Mouse (Mus musculus): Measurements from ENCODE around the gene Acaca.

The Acaca gene

DNA sequence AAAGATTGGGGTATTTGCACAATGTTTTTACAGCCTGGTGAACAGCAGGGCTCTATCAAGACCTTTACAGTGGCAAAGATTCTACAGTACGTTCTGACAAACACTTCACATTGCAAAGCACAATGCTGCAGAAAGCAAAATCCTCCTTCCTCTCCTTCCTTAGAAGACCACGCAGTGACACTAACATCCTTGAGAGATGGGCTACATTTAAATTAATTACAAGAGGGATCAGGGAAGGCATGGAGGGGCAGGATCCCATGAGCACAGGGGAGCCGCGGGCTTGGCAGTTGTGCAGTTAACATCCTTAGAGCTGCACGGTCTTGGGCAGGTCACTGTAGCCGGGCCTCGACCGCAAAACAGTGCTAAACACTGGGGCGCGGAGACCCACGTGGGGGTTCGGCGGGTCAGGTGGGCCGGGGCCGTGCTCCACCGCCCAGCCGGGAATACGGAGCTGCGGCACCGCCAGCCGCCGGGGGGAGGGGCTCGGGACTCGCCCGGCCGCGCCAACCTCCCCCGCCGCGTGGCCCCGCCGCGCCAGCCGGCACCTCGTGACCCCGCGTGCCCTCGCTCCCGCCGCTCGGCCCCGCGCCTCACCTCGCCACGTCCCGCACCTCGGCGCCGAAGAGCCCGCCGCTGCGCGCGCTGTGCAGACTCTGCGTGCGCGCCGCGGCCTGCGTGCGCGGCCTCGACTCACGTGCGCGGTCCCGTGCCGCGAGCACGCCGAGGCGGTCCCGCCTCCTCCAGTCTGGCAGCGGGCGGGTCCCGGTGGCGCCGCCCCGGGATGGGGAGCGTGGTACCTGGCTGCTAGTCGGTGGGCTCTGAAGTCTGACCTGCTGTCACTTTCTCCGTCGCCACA is at the start of gene Acaca, which contains the start of gene Tada2a:
Gene Acaca (plus strand): TSS at position 730 of the 856 bp plus-strand sequence.
Gene Tada2a (minus strand): TSS at position 658 of the 856 bp plus-strand sequence.
- peak; percentile 89 for DNase-seq (ENCODE audit: low read depth, low spot score)

DNA sequence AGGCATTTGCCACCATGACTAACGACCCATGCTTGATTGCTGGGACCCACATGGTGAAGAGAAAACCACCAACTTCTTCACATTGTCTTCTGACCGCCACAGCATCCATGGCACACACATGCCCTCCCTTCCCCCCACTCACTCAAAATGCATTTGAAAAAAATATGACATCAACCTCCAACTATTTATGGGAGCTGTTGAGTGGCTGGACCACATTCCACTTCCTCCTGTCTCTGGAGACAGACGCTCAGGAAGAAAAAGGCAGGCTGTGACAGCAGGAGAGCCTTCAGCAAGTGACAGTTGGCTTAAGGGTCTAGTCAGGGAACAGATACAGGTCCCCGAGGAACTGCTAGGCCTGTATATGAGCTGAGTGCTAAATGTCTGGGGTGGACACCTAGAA is 49.6 kb upstream of the Acaca start:
- no peak for DNase-seq (ENCODE audit: low read depth, low spot score)

DNA sequence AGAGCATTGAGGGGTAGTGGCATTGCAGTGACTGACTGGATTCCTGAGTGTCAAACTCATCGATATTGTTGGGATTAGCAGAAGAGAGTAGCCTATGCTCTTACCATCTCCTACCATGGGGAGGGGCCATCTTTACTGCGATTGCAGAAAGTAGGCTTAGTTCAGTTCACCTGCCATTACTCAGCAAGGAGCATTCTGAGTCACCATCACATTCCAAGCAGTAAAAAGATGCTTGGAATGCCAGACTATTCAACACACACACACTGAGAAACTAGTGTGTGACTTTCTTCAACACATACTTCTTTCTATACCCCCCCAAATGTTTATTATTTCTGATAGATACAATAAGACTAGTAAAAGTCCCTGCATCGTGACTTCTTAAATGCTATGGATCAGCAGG is 49.1 kb upstream of the Acaca start:
- DNase-seq (ENCODE audit: low read depth, low spot score) = no peak

DNA sequence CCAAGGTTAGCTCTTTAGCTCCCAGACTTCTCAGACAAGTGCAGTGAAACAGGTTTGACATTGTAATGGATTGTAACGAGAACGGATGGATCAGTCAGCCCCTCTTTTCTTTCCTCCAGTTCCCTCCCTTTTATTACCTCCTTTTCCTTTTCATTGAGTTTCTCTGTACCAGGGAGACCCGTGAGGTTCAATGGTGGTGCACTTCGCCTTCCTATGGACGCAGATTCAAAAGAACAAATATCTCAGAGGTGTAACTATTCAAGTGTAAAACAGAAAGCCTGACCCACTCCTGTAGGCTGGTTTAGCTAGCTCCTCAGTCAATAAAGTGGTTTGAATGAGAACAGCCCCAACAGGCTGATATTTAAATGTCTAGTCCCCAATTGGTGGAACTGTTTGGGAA is 47.6 kb upstream of the Acaca start:
- peak; percentile 43 for DNase-seq (ENCODE audit: low read depth, low spot score)

DNA sequence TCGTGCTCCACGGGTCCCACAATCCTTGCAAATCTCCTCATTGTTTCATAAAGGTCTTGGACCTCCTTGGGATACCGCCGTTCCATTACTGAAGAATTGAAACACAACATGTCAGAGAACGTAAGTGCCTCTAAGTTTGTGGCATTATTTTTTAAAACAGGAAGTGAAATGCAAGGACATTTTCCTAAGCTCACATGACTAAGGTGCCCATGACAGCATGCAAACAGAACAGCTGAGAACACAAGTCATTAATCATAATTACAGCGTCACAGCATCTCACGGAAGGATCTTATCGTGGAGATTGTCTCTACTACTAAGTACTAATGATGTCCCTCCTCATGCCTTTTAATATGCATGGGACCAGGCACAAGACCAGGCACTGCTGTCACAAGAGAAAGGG is 38.9 kb upstream of the Acaca start:
- DNase-seq (ENCODE audit: low read depth, low spot score) = no peak

DNA sequence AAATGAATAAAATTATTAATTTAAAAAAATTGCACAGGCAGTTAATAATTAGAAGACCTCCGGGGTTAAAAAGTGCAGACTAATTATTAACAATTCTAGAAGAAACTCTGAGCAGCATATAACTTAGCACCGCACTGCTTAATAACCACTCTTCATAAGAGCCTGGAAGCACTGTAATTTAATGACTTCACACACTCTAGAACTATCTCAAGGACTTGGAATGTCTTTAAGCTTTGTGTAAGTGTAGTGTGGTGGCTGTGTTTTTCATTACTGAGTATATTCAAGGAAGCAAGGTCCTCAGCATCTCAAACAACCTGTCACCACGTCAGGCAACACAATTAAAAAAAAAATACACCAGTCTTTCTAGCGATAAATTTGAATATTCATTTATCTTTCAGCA is 34.4 kb upstream of the Acaca start:
- no peak for DNase-seq (ENCODE audit: low read depth, low spot score)

DNA sequence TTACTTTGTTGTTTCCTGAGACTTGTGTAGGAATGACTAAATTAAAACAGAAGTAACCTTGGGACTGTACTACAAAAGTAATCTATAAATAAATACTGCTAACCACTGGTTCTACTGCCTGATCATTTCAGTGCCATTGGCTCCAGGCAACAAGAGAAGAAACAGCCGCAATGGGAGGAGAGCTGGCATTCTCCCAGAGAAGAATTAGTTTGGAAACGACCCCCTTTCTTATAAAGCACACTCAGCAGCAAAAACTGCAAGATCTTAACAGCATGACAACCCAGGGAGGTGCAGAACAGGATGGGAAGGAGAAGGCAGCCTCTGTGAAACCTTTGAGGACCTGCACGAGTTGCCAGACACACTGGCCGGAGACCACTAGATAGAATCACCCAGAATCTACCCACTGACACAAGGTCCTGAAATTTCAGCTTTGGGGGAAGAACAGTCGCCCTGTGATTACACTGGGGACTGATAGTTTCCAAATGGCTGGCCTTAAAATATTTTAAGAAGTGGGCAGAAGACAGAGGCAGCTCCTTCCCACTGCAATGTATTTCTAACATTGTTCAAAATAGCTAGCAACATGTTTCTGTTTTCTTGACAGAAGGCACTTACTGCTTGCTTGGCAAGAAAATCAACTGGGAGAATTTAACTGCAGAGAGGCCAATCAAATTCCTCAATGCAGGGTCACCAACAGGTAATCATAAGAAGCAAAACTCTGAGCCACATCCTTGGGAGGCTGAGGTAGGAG is 32.0 kb upstream of the Acaca start:
- no peak for DNase-seq (ENCODE audit: low read depth, low spot score)

DNA sequence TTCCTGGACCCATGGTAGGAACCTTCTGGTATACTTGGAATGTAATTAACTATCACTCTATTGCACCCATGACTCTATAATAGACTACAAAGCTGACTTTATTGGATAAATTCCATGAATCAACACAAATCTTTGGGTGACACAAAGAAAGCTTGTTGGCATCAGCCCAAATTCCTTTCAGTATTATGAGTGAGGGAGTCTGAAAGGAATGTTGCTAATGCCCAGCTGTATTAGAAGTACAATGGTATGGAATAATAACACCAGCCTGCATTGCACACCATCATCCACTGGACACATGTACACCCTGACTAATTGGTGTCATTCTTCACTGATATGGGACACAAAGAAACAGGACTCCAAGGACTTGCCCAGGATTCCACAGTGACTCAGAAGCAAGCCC is 28.3 kb upstream of the Acaca start:
- no peak for DNase-seq (ENCODE audit: low read depth, low spot score)

DNA sequence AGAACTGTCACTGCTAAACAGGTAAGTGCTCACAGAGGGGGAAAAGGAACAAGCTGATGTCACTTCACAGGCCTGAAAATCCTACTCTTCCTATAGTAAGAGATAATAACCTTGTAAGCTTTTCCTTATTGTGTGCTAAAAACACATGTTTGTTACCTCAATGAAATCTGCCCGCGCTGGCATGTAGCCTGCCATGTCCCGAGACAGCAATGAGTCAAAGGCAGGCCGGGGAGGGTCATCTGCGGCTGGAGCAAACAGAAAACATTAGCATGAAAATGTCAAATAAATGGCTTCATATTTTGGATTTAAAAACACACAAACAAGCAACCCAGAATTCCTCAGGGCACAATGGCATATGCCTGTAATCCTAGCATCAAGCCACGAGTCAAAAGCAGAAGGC is 25.4 kb upstream of the Acaca start:
- DNase-seq (ENCODE audit: low read depth, low spot score) = no peak

DNA sequence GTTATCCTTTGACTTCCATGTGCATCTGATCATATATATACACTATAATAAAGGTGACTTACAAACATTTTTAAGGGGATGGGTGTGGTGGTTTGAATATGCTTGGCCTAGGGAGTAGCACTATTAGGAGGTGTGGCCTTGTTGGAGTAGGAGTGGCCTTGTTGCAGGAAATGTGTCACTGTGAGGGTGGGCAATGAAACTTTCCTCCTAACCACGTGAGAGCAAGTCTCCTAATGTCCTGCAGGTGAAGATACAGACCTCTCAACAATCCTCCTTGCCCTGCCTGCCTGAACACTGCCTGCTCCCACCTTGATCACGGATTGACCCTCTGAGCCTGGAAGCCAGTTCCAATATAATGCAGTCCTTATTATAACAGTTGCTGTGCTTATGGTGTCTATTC is 22.3 kb upstream of the Acaca start:
- DNase-seq (ENCODE audit: low read depth, low spot score) = peak; percentile 25

DNA sequence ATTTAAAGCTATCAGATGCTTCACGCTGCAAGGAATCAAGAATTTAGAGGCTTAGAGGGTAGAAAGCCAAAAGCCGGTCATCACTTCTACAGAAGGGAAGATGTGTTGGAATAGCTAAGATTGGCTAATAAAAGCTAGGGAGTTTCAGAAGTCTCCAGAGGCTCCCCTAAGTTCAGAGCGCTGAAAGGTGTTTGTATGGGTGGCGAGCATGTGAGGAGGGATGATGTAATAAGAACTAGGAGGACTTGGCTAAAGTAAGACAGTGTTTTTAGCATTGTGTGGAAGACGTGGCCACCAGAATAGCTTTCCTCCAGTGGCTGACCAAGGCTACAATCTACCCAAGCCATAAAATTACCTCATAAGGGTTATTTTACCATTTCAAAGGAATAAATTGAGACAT is 15.8 kb upstream of the Acaca start:
- DNase-seq (ENCODE audit: low read depth, low spot score) = no peak

DNA sequence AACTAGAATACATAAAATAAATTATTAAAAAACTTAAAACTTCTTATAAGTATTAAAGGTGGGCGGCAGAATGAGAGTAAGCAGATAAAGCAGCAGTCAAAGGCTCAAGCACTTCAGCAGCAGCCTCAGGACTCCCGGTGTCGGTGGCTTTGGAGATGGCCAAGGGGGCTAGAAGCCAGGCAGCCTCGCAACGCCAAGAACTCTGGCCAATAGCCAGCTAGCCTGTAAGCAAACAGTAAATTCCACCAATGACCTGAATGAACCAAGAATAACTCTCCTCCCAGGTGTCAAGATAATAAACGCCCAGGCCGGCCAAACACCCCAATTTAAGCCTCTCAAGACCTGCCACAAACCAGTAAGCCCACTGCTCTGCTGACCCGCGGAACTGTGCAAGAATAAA is 13.8 kb upstream of the Acaca start:
- no peak for DNase-seq (ENCODE audit: low read depth, low spot score)

DNA sequence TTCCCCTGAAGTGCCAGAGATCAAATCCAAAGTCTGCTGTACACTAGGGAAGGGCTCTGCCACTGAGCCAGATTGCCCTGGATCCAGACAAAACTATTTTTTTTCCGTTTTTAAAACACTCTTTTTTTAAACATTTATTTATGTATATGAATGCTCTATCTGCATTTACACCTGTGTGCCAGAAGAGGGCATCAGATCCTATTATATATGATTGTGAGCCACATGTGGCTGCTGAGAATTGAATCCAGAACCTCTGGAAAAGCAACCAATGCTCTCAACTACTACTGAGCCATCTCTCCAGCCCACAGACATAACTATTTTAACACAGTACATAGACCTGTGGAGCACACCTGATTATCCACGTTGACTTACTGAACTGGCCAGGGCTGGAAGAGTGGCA is 13.3 kb upstream of the Acaca start:
- peak; percentile 19 for DNase-seq (ENCODE audit: low read depth, low spot score)

DNA sequence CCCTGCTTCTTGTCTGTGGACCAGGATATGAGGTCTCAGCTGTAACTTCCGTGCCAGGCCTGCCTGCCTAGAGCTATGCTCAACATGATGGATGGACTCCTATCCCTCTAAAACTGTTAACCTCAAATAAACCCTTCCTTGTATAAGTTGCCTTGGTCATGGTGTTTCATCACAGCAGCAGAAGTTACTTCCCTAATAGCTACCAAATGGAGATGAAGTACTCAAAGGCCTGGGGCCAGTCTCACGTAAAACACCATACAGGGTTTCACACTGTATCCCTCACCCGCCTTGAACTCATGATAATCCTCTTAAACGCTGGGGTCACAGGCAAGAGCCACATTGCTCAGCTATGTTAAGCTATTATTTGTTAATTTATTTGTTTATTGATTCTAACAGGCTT is 12.0 kb upstream of the Acaca start:
- no peak for DNase-seq (ENCODE audit: low read depth, low spot score)

DNA sequence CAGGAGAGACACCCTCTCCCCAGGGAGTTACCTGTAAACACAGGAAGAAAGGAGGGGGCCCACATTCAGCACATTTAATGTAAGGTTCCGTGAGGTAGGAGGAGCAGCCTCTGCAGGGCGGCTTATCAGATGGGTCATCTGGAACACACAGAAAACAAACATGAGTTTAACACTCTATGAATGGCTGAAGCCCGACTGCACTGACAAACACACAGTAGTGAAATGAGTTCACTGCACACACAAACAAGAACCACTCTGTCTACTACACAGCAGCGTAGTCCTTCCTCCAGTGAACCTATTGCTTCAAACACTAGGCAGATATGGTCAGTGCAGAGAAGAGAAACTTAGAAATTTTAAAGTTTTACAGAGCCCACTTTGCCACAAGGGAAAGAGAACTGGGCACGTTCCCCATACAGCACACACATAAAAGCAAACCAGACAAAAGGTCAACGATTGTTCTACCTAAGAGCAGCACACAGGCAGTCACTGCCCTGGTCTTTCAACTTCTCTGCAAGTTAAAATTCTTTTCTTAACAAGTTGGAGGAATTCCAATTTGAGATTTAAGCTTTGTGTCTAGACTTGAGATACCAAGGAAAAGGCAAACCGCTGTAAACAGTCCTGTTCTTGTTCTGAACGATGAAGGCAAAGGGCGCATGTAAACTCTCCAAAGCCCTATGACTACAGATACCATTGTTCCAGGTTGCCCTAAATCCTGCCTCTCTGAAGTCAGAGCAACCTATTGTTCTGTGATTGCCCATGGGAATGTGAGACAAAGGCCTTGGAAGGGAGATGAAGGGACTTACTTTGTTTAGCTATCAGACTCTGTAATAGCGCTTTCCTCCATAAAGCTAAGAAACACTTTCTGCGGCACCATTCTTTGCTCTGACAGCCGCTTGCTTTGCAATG is 8.2 kb upstream of the Acaca start:
- DNase-seq (ENCODE audit: low read depth, low spot score) = no peak

DNA sequence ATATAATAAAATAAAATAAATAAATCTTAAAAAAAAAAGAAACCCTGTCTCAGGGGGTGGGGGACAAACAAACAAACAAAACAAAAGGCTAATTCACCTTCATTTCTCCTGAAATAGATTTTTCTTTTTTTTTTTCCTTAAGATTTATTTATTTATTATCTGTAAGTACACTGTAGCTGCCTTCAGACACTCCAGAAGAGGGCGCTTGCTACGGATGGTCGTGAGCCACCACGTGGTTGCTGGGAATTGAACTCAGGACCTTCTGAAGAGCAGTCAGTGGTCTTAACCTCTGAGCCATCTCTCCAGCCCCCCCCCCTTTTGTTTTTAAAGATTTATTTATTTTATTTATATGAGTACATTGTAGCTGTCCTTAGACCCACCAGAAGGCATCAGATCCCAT is 1.5 kb upstream of the Acaca start:
- DNase-seq (ENCODE audit: low read depth, low spot score) = peak; percentile 39

DNA sequence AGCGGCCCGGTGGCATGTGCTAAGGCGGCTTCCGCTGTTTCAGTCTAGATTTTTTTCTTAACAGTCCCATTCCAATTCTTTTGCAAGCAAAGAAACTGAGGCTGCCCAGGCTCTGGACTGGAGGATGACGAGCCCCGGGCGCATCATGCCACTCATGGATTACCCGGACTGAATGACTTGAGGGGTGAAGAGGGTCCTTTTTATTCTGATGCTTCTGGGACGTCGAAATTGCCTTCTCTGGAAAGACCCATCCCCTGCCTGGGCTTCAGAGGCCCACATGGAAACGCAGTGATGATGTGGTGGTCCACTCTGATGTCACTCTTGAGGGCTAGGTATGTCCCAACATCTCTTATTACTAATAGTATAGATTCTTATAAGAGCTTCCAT is 320 bp downstream of the Acaca start:
- DNase-seq (ENCODE audit: low read depth, low spot score) = no peak

DNA sequence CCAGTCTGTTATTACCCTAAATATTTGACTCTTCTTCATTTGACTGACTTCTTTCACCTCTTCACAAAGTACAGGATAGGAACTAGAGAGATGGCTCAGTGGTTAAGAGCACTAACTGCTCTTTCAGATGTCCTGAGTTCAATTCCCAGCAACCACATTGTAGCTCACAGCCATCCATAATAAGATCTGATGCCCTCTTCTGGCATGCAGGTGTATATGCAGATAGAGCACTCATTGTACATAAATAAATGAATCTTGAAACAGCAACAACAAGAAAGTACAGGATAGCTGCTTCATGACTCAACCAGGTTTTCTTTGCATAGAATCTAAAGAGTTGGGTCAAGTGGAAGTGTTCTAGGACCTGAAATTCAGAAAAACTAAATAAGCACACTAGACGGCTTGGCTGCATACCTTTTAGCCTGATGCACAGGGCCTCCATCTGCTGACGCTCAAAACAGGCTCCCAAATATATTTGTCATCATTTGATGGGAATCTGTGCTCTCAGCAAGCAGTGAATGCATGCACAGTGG is 4.9 kb downstream of the Acaca start:
- DNase-seq (ENCODE audit: low read depth, low spot score) = peak; percentile 16

DNA sequence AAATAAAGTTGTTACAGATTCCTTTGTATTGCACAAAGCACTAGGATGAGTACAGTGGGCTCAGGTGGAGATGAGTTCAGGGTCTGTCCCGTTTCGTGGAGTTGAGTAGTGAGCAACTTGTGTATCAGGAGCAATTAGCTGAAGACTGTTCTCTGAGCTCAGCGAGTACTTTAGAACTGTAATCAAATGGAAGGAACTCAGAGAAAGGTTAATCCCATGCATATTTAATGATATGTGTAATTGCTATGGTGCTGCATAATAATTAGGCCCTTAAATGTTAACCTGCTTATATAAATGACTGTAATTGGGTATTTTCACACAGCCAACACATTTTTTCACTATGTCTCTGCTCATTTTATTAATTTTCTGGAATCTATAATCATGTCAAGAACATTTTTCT is 7.0 kb downstream of the Acaca start:
- DNase-seq (ENCODE audit: low read depth, low spot score) = no peak

DNA sequence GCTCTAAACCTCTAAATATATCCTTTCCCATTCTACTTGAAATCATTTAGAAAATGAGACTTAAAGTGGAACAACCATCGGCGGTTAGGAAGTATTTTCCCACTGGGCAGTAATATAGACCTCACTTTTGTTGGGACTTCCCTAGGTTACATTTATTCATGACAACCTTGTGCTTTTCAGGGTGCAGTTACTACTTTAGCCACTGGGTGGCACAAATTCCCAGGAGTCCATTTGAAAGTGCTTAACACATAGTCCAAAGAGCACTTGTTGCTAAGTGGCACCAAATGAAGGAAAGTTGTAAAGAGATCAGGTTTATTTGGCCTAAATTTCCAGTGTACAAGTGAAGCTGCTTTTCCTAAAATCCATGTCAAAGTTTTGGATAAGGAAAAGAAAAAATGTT is 12.3 kb downstream of the Acaca start:
- peak; percentile 72 for DNase-seq (ENCODE audit: low read depth, low spot score)

DNA sequence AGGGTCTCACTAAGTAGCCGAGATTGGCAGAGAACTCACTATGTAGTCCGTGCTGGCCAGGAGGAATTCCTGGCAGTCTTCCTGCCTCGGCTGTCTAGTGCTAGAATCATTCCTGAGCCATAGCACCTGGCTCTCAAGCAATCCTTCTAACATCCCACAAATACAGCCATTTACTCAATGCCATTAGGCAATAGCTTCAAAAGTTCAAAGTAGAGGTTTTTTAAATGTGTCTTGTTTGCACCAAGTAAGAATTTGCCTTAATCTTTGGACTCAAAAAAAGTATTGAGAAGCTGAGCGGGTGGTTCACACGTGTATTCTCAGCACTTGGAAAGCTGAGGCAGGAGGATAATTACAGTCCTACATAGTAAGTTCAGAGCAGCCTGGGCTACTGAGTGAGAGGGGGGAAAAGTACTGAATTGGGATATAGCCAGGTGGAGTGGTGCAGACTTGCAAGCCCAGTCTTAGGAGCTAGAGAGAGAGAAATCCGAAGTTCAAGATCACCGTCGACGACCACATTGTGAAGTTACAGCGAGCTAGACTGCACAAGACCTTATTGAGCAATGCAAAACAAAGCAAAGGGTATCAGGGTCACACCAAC is 15.8 kb downstream of the Acaca start:
- no peak for DNase-seq (ENCODE audit: low read depth, low spot score)
